Mouse (Mus musculus) forebrain, embryonic 13.5 days (tissue): Measurements from ENCODE around the gene Aff2. TPM values are rescaled to one million over a fixed set of nuclear protein-coding genes. Genes with fewer than 3 reads are reported as not detected.

Experiments used
- ATAC-seq: fragments of 200-750 bp; cut with Nextera tagmentation; 2 replicates; pipeline ENCODE4 v1.8.0; 2017
- H3K27ac ChIP-seq: fragments of 300-500 bp; sonication (generic); 2 replicates; pipeline ENCODE4 v1.5.1; 2015; ENCODE audit warnings: inconsistent platforms, mild to moderate bottlenecking, moderate library complexity
- H3K27me3 ChIP-seq: fragments of 300-500 bp; sonication (generic); 2 replicates; pipeline ENCODE4 v1.6.1; 2015; ENCODE audit warnings: mild to moderate bottlenecking, inconsistent platforms
- H3K36me3 ChIP-seq: fragments of 300-500 bp; sonication (generic); 2 replicates; pipeline ENCODE4 v1.6.1; 2015; ENCODE audit warnings: mild to moderate bottlenecking, inconsistent platforms; ENCODE audit not compliant: poor library complexity, severe bottlenecking
- H3K4me1 ChIP-seq: fragments of 300-500 bp; sonication (generic); 2 replicates; pipeline ENCODE4 v1.6.1; 2015; ENCODE audit warnings: inconsistent platforms
- H3K4me2 ChIP-seq: fragments of 300-500 bp; sonication (generic); 2 replicates; pipeline ENCODE4 v1.6.1; 2015; ENCODE audit warnings: inconsistent platforms, mild to moderate bottlenecking, moderate library complexity
- H3K4me3 ChIP-seq: fragments of 300-500 bp; sonication (generic); 2 replicates; pipeline ENCODE4 v1.5.1; 2015; ENCODE audit warnings: mild to moderate bottlenecking, inconsistent platforms
- H3K9ac ChIP-seq: fragments of 300-500 bp; sonication (generic); 2 replicates; pipeline ENCODE4 v1.6.1; 2015; ENCODE audit warnings: mild to moderate bottlenecking, inconsistent platforms
- H3K9me3 ChIP-seq: fragments of 300-500 bp; sonication (generic); replicated peaks from 2 replicates; pipeline ENCODE4 v1.6.1; 2016; ENCODE audit warnings: inconsistent platforms
- WGBS: fragments of 180-500 bp; shearing (Covaris S2); methylation state at CpG from one replicate; pipeline ENCODE4 v1.1.7; 2015; 5-methylcytosine and 5-hydroxymethylcytosine counted together
- polyA plus RNA-seq: library from polyadenylated mRNA; unstranded; fragments of >200 nt; fragmentation: Nextera tagmentation; extraction: Ambion mirVana; gene quantifications from 2 replicates; pipeline ENCODE4 v1.2.1, GENCODE M21; 2015

The Aff2 gene
- polyA plus RNA-seq, 1 experiment from 2014 or later = 13.6 TPM

GRCm38 (mm10) chrX:69801890-69802439 lies 441.9 kb downstream of the Aff2 start:
- no peaks in the 10 kb centered on the region for H3K4me1 ChIP-seq
- no peak overlapping the region for H3K4me3 ChIP-seq
- H3K9ac ChIP-seq = no peak overlapping the region
- peak; percentile 73; the same call in 1 of the 2 replicates for ATAC-seq
- WGBS = 64% methylated on average over 2 of the region's 2 CpGs
- H3K36me3 ChIP-seq = no peaks in the 10 kb centered on the region
- no peaks in the 10 kb centered on the region for H3K9me3 ChIP-seq
- H3K4me2 ChIP-seq = no peak overlapping the region
- no peaks in the 10 kb centered on the region for H3K27me3 ChIP-seq
- no peak overlapping the region for H3K27ac ChIP-seq

GRCm38 (mm10) chrX:69802481-69802880 lies 442.4 kb downstream of the Aff2 start:
- no peaks in the 10 kb centered on the region for H3K36me3 ChIP-seq
- H3K9me3 ChIP-seq = no peaks in the 10 kb centered on the region
- H3K27ac ChIP-seq = no peak overlapping the region
- no peak overlapping the region for H3K9ac ChIP-seq
- no peaks in the 10 kb centered on the region for H3K27me3 ChIP-seq
- no peaks in the 10 kb centered on the region for H3K4me1 ChIP-seq
- peak; percentile 45; the same call in 1 of the 2 replicates for ATAC-seq
- H3K4me2 ChIP-seq = no peak overlapping the region
- 75% methylated on average over 3 of the region's 3 CpGs for WGBS
- H3K4me3 ChIP-seq = no peak overlapping the region

GRCm38 (mm10) chrX:69811798-69812197 lies 451.7 kb downstream of the Aff2 start:
- H3K27me3 ChIP-seq = no peaks in the 10 kb centered on the region
- 57% methylated on average over 4 of the region's 4 CpGs for WGBS
- H3K36me3 ChIP-seq = no peaks in the 10 kb centered on the region
- no peak overlapping the region for H3K27ac ChIP-seq
- H3K4me3 ChIP-seq = no peak overlapping the region
- H3K4me2 ChIP-seq = no peak overlapping the region
- no peaks in the 10 kb centered on the region for H3K9me3 ChIP-seq
- no peaks in the 10 kb centered on the region for H3K4me1 ChIP-seq
- ATAC-seq = no peak
- H3K9ac ChIP-seq = no peak overlapping the region

- ATAC-seq = no peak
Observed at GRCm38 (mm10) chrX:69815054-69815453, 455.0 kb downstream of the Aff2 start.

GRCm38 (mm10) chrX:69817679-69818078 lies 457.6 kb downstream of the Aff2 start:
- 71% methylated on average over 3 of the region's 3 CpGs for WGBS
- H3K4me1 ChIP-seq = no peaks in the 10 kb centered on the region

More at GRCm38 (mm10) chrX:69815054-69815453, 455.0 kb downstream of the Aff2 start:
- H3K9me3 ChIP-seq = no peaks in the 10 kb centered on the region
- no peaks in the 10 kb centered on the region for H3K27me3 ChIP-seq
- H3K4me3 ChIP-seq = no peak overlapping the region
- H3K4me2 ChIP-seq = no peak overlapping the region
- no peaks in the 10 kb centered on the region for H3K36me3 ChIP-seq
- 85% methylated on average over 2 of the region's 2 CpGs for WGBS
- no peak overlapping the region for H3K27ac ChIP-seq
- no peaks in the 10 kb centered on the region for H3K4me1 ChIP-seq
- H3K9ac ChIP-seq = no peak overlapping the region

GRCm38 (mm10) chrX:69818188-69818587 lies 458.1 kb downstream of the Aff2 start:
- Histone ChIP-seq H3K4me2 (no peak overlapping the region), H3K27me3 (no peaks in the 10 kb centered on the region), H3K36me3 (no peaks in the 10 kb centered on the region), H3K4me1 (no peaks in the 10 kb centered on the region), H3K27ac (no peak overlapping the region), H3K9ac (no peak overlapping the region), H3K9me3 (no peaks in the 10 kb centered on the region), H3K4me3 (no peak overlapping the region)
- 41% methylated on average over 5 of the region's 5 CpGs for WGBS
- ATAC-seq = no peak; the same call in 1 of the 2 replicates

More at GRCm38 (mm10) chrX:69817679-69818078, 457.6 kb downstream of the Aff2 start:
- ATAC-seq = peak; percentile 78
- H3K4me2 ChIP-seq = no peak overlapping the region
- no peaks in the 10 kb centered on the region for H3K27me3 ChIP-seq
- no peak overlapping the region for H3K27ac ChIP-seq
- no peak overlapping the region for H3K4me3 ChIP-seq
- no peak overlapping the region for H3K9ac ChIP-seq
- no peaks in the 10 kb centered on the region for H3K9me3 ChIP-seq
- H3K36me3 ChIP-seq = no peaks in the 10 kb centered on the region

- Histone ChIP-seq H3K4me1 (no peaks in the 10 kb centered on the region), H3K9me3 (no peaks in the 10 kb centered on the region), H3K9ac (no peak overlapping the region), H3K27me3 (no peaks in the 10 kb centered on the region), H3K27ac (no peak overlapping the region), H3K4me2 (no peak overlapping the region), H3K4me3 (no peak overlapping the region), H3K36me3 (no peaks in the 10 kb centered on the region)
- ATAC-seq = no peak
- 86% methylated on average over 5 of the region's 5 CpGs for WGBS
Observed at GRCm38 (mm10) chrX:69867601-69868000, 507.5 kb downstream of the Aff2 start.

GRCm38 (mm10) chrX:69891713-69892112 lies 531.6 kb downstream of the Aff2 start:
- H3K4me2 ChIP-seq = no peak overlapping the region
- no peak for ATAC-seq
- H3K27me3 ChIP-seq = no peaks in the 10 kb centered on the region
- no peaks in the 10 kb centered on the region for H3K4me1 ChIP-seq
- WGBS = 66% methylated on average over 3 of the region's 3 CpGs
- no peak overlapping the region for H3K4me3 ChIP-seq
- no peaks in the 10 kb centered on the region for H3K36me3 ChIP-seq
- H3K27ac ChIP-seq = no peak overlapping the region
- H3K9me3 ChIP-seq = no peaks in the 10 kb centered on the region
- no peak overlapping the region for H3K9ac ChIP-seq
